ENCODE assay signal across 8 mouse cellular contexts in the genomic region with DNA sequence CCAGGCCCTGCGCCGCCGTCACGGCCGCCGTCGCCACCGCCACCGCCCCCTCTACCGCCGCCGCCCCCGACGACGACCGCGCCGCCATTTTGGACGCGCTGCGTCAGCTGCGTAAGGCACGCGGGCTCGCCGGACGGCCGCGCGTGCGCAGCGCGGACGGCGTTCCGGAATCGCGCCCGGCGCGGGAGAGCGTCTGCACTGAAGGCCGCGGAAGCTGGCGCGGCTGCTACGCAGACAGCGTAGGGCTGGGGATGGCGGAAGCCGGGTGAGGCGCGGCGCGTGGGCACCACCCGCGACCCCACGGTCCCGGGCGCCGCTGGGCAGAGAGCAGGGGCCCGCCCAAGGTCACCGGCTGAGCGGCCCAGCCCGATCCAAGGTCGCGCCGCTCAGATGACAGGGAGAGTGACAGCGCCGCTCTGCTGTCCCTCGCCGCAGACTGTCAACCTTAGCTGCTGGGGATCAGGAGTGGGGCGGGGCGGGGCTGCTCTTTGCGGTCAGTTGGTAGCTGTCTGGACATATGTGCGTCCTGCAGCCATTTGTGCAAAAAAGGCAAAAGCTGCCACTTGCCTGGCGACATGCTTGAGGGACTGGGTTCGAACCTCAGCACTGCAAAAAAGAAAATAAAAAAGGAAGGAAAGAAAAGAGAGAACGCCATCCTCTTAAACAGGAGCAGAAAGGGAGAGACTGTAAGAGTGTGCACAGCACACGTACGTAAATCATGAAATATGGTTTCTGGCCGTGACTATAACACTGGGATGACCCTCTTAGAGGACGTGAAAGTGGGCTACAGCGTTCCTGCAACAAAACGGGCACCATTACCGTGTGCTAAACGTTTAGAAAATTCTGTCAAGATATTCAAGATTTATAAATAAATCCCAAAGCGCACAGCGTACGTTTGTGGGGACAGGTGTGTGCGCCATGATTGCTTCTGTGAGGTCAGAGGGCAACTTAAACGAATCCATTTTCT. TPM values are rescaled to one million over a fixed set of nuclear protein-coding genes. Genes with fewer than 3 reads are reported as not detected.
A peak's percentile ranks its signal among the peaks of the same experiment; 100 is the strongest.
DNase-seq lines count a peak whose midpoint lies in the region; ATAC-seq lines count a peak whose summit lies in the region.

A gene (minus strand): TSS at position 136 of the 967 bp plus-strand sequence.

- no peaks in the 10 kb centered on the region for H3K27me3 ChIP-seq in hindbrain, embryonic 15.5 days

- H3K4me2 ChIP-seq in hindbrain, embryonic 15.5 days: peak within 1 kb of the TSS; percentile 66

- 9% methylated on average over 69 of the region's 91 CpGs for WGBS in hindbrain, embryonic 15.5 days

- no peaks in the 10 kb centered on the region for H3K36me3 ChIP-seq in hindbrain, embryonic 15.5 days

- peak; percentile 91 for ATAC-seq in hindbrain, embryonic 15.5 days (ENCODE audit: low FRiP score, low read depth)

- H3K9me3 ChIP-seq in hindbrain, embryonic 15.5 days: no peaks in the 10 kb centered on the region

- H3K9ac ChIP-seq in hindbrain, embryonic 15.5 days: peak within 1 kb of the TSS; percentile 99

- peak; percentile 95 for DNase-seq in ZHBTc4 (ENCODE audit: low read depth, low spot score)
- peak; percentile 73 to 93 for DNase-seq in cerebellum, postnatal 4 days (ENCODE audit: low spot score in 2 of 2)
- peak; percentile 87 for DNase-seq in gastrocnemius, adult 18-20 months (ENCODE audit: low spot score)
- DNase-seq in layer of hippocampus, postnatal 36 days: peak; percentile 90 to 91
- peak; percentile 89 for DNase-seq in lung, postnatal 36 days
- peak; percentile 93 for DNase-seq in retina, embryonic 14.5 days (ENCODE audit: low spot score)
- DNase-seq in thymus, postnatal 36 days: peak; percentile 90 to 92

- H3K4me3 ChIP-seq in hindbrain, embryonic 15.5 days: peak within 1 kb of the TSS; percentile 96

- peak within 1 kb of the TSS; percentile 96 for H3K27ac ChIP-seq in hindbrain, embryonic 15.5 days (replicated peaks)

- H3K4me1 ChIP-seq in hindbrain, embryonic 15.5 days (replicated peaks): peaks cover 35% of the 10 kb centered on the region

RNA-seq across cellular contexts. Expression of the gene that starts here (rescaled TPM):
- total RNA-seq in gastrocnemius, adult 18-20 months (2021): 100 to 1,000 TPM; 249 to 272 TPM
- polyA plus RNA-seq in hindbrain, embryonic 15.5 days (2015; fragmentation: Nextera tagmentation; extraction: Ambion mirVana): 247 and 265 TPM in 2 replicates
- 100 to 1,000 TPM; 564 to 566 TPM for total RNA-seq in layer of hippocampus, postnatal 36 days (2021)

Comparison
In these comparisons a context has a peak if more than half of its experiments do, and no peak if none do; other contexts are left out.
1. Peak in every context shown above with its lines: DNase-seq, ATAC-seq, H3K4me3 ChIP-seq and H3K27ac ChIP-seq.